Mouse (Mus musculus) mouse embryonic stem cell (cell line): Measurements from ENCODE around the gene Cep57l1.

Experiments
- in situ Hi-C, 2 experiments: fragments of 300-500 bp; cut with MboI; formaldehyde crosslinking; loops; 1 replicate in 1 of 2; 3 replicates in 1 of 2; pipeline ENCODE4 v1.14.3; 2019 to 2020; ENCODE audit warnings: low sequenced_read_pairs in 2 of 2, low pct_unique_long_range_greater_than_20kb in 1 of 2, mixed read lengths in 1 of 2; ENCODE audit not compliant: unreplicated experiment in 1 of 2

The Cep57l1 gene

GRCm38 (mm10) chr10:41710773-41711172 lies 98.9 kb downstream of the Cep57l1 start:
- in situ Hi-C loops = loop anchor here in 1 of 2 experiments (25.0 kb wide), 1 partner anchor 577 kb away; the partner anchor contains the start of gene Foxo3

GRCm38 (mm10) chr10:41709341-41709740 lies 100.3 kb downstream of the Cep57l1 start:
- in situ Hi-C loops = loop anchor here in 1 of 2 experiments (25.0 kb wide), 1 partner anchor 578 kb away; the partner anchor contains the start of gene Foxo3

GRCm38 (mm10) chr10:41699669-41700068 lies 110.0 kb downstream of the Cep57l1 start:
- in situ Hi-C loops = loop anchor here in 1 of 2 experiments (25.0 kb wide), 2 partner anchors 588 to 687 kb away; partner anchors contain the start of gene Foxo3

GRCm38 (mm10) chr10:41697040-41697439 lies 112.6 kb downstream of the Cep57l1 start:
- in situ Hi-C loops = loop anchor here in 1 of 2 experiments (25.0 kb wide), 1 partner anchor 685 kb away; no protein-coding TSS in a partner anchor

GRCm38 (mm10) chr10:41690978-41691377 lies 118.7 kb downstream of the Cep57l1 start:
- in situ Hi-C loops = loop anchor here in 1 of 2 experiments (25.0 kb wide), 1 partner anchor 679 kb away; no protein-coding TSS in a partner anchor

GRCm38 (mm10) chr10:41689941-41690887 lies 119.5 kb downstream of the Cep57l1 start:
- in situ Hi-C loops = loop anchor here in 1 of 2 experiments (25.0 kb wide), 1 partner anchor 678 kb away; no protein-coding TSS in a partner anchor

- in situ Hi-C loops = loop anchor here in 1 of 2 experiments (5.0 to 25.0 kb wide), 2 partner anchors 177 to 672 kb away; no protein-coding TSS in a partner anchor
Measured at GRCm38 (mm10) chr10:41684548-41684996, 125.1 kb downstream of the Cep57l1 start.

GRCm38 (mm10) chr10:41682546-41683393 lies 126.9 kb downstream of the Cep57l1 start:
- in situ Hi-C loops = loop anchor here in 1 of 2 experiments (5.0 to 25.0 kb wide), 2 partner anchors 175 to 670 kb away; no protein-coding TSS in a partner anchor

GRCm38 (mm10) chr10:41678746-41679360 lies 130.8 kb downstream of the Cep57l1 start:
- in situ Hi-C loops = loop anchor here in 1 of 2 experiments (25.0 kb wide), 1 partner anchor 667 kb away; no protein-coding TSS in a partner anchor

GRCm38 (mm10) chr10:41677396-41677795 lies 132.3 kb downstream of the Cep57l1 start:
- in situ Hi-C loops = loop anchor here in 1 of 2 experiments (25.0 kb wide), 1 partner anchor 665 kb away; no protein-coding TSS in a partner anchor

GRCm38 (mm10) chr10:41676661-41677061 lies 133.0 kb downstream of the Cep57l1 start:
- in situ Hi-C loops = loop anchor here in 1 of 2 experiments (25.0 kb wide), 1 partner anchor 664 kb away; no protein-coding TSS in a partner anchor

- in situ Hi-C loops = loop anchor here in 1 of 2 experiments (25.0 kb wide), 1 partner anchor 664 kb away; no protein-coding TSS in a partner anchor
Measured at GRCm38 (mm10) chr10:41675842-41676571, 133.7 kb downstream of the Cep57l1 start.

- in situ Hi-C loops = loop anchor here in 1 of 2 experiments (25.0 kb wide), 1 partner anchor 663 kb away; no protein-coding TSS in a partner anchor
Measured at GRCm38 (mm10) chr10:41675243-41675642, 134.4 kb downstream of the Cep57l1 start.

GRCm38 (mm10) chr10:41674362-41674761 lies 135.3 kb downstream of the Cep57l1 start:
- in situ Hi-C loops = no loop called here

GRCm38 (mm10) chr10:41670196-41670595 lies 139.5 kb downstream of the Cep57l1 start:
- in situ Hi-C loops = no loop called here
